8 mouse cellular contexts compared by ENCODE assay signal in genomic region chr11:120729432-120730050, GRCm38 (mm10). TPM values are rescaled to one million over a fixed set of nuclear protein-coding genes. Genes with fewer than 3 reads are reported as not detected.
DNase-seq lines count a peak whose midpoint lies in the region; ATAC-seq and TF ChIP-seq lines count a peak whose summit lies in the region.
"Not testable (repeated sequence)": the region's sequence is repeated elsewhere in the genome, so short reads cannot be mapped to it uniquely, and the experiment has no call there.

No protein-coding gene starts in this region.

- not testable (repeated sequence) for ATAC-seq in forebrain, embryonic 13.5 days
- ATAC-seq in hematopoietic stem cell, adult 5-6 weeks (replicated peaks in 1 of 2; ENCODE audit: insufficient read depth in 1 of 2, low FRiP score in 2 of 2, low TSS enrichment in 1 of 2, low read depth in 1 of 2, poor library complexity in 2 of 2, severe bottlenecking in 2 of 2) = peak; percentile 75 to 79
- ATAC-seq in kidney, embryonic 14.5 days (ENCODE audit: low FRiP score, low TSS enrichment) = peak; percentile 36; the same call in 1 of the 2 replicates
- ATAC-seq in liver, embryonic 14.5 days (ENCODE audit: insufficient read depth) = peak; percentile 24; the same call in 1 of the 2 replicates

- H3K9ac ChIP-seq in forebrain, embryonic 13.5 days; kidney, embryonic 14.5 days (ENCODE audit: low read depth, low read length); liver, embryonic 14.5 days (replicated peaks): not testable (repeated sequence)

- H3K27me3 ChIP-seq in forebrain, embryonic 13.5 days = peaks cover 22% of the 10 kb centered on the region
- not testable (repeated sequence) for H3K27me3 ChIP-seq in kidney, embryonic 14.5 days (ENCODE audit: control insufficient read depth, insufficient read depth, low read length); liver, embryonic 14.5 days (ENCODE audit: control insufficient read depth, insufficient read depth, low read length)
- H3K27me3 ChIP-seq in midbrain, embryonic 10.5 days (ENCODE audit: low read depth, poor library complexity, severe bottlenecking) = peaks cover 51% of the 10 kb centered on the region

- H3K4me3 ChIP-seq in forebrain, embryonic 13.5 days = not testable (repeated sequence)
- H3K4me3 ChIP-seq in kidney, embryonic 14.5 days (ENCODE audit: low read length) = 0 out of 2 replicates have a peak overlapping the region, but pooled peaks have one; percentile 4
- 0 out of 4 replicates have a peak overlapping the region, but pooled peaks of 1 of the 2 experiments have one; percentile 6 for H3K4me3 ChIP-seq in liver, embryonic 14.5 days (ENCODE audit: insufficient read depth in 1 of 2, low read depth in 2 of 2, low read length in 2 of 2)
- peak overlapping the region; percentile 34; the same call in 1 of the 2 replicates for H3K4me3 ChIP-seq in midbrain, embryonic 10.5 days

- H3K36me3 ChIP-seq in forebrain, embryonic 13.5 days (ENCODE audit: poor library complexity, severe bottlenecking); kidney, embryonic 14.5 days (ENCODE audit: control insufficient read depth, insufficient read depth, low read length); liver, embryonic 14.5 days (replicated peaks; ENCODE audit: control insufficient read depth, insufficient read depth, low read depth); midbrain, embryonic 10.5 days: not testable (repeated sequence)

- peaks cover 14% of the 10 kb centered on the region for H3K4me1 ChIP-seq in forebrain, embryonic 13.5 days
- H3K4me1 ChIP-seq in kidney, embryonic 14.5 days (ENCODE audit: control insufficient read depth, insufficient read depth, low read length) = peaks cover 11% of the 10 kb centered on the region; the same call in 1 of the 2 replicates
- H3K4me1 ChIP-seq in liver, embryonic 14.5 days (replicated peaks; ENCODE audit: control insufficient read depth in 2 of 2, insufficient read depth in 2 of 2, low read length in 1 of 2) = not testable (repeated sequence)
- peaks cover 24% of the 10 kb centered on the region for H3K4me1 ChIP-seq in midbrain, embryonic 10.5 days

- DNase-seq in CD4-positive helper T cell, adult 2 months (ENCODE audit: low read depth, low spot score) = peak; percentile 47
- peak; percentile 48 for DNase-seq in c-Kit-positive CD71-positive TER-119-negative erythroid progenitor cells, embryonic 14.5 days (ENCODE audit: low read depth)
- peak in 1 of 3 experiments; percentile 47 for DNase-seq in liver, embryonic 14.5 days (ENCODE audit: low read depth in 3 of 3, low spot score in 3 of 3)
- DNase-seq in midbrain, embryonic 10.5 days (ENCODE audit: low spot score) = peak; percentile 48
- DNase-seq in right cerebral cortex, postnatal 10 days (ENCODE audit: low spot score in 2 of 2) = peak; percentile 32 to 41

- not testable (repeated sequence) for H3K9me3 ChIP-seq in forebrain, embryonic 13.5 days (replicated peaks); kidney, embryonic 14.5 days (ENCODE audit: control insufficient read depth, low read length); liver, embryonic 14.5 days (ENCODE audit: control insufficient read depth, low read length); midbrain, embryonic 10.5 days (replicated peaks)

- peak overlapping the region; percentile 37 for H3K4me2 ChIP-seq in forebrain, embryonic 13.5 days
- H3K4me2 ChIP-seq in kidney, embryonic 14.5 days (replicated peaks; ENCODE audit: low read depth, low read length) = peak overlapping the region; percentile 24
- peak overlapping the region; percentile 43 for H3K4me2 ChIP-seq in liver, embryonic 14.5 days (ENCODE audit: low read depth)

- 1% methylated on average over 17 of the region's 21 CpGs for WGBS in forebrain, embryonic 13.5 days
- WGBS in kidney, embryonic 14.5 days = 2% methylated on average over 17 of the region's 21 CpGs
- WGBS in liver, embryonic 14.5 days (ENCODE audit: insufficient replicate concordance) = 3% methylated on average over 17 of the region's 21 CpGs
- 1% methylated on average over 18 of the region's 21 CpGs for WGBS in midbrain, embryonic 10.5 days

- TF ChIP-seq CTCF in liver, embryonic 14.5 days (IDR thresholded peaks at IDR 0.05; ENCODE audit: low read depth) = not testable (repeated sequence)

- not testable (repeated sequence) for TF ChIP-seq EP300 in liver, embryonic 14.5 days (IDR thresholded peaks at IDR 0.05; ENCODE audit: low read depth)

- H3K27ac ChIP-seq in forebrain, embryonic 13.5 days; kidney, embryonic 14.5 days (ENCODE audit: low read depth, low read length); liver, embryonic 14.5 days: not testable (repeated sequence)
- H3K27ac ChIP-seq in midbrain, embryonic 10.5 days (replicated peaks) = 0 out of 2 replicates have a peak overlapping the region, but pooled peaks have one; percentile 49

RNA-seq across cellular contexts. Expression of gene Cbr2, which starts 2.4 kb away (rescaled TPM):
- polyA plus RNA-seq in forebrain, embryonic 13.5 days (2015; fragmentation: Nextera tagmentation; extraction: Ambion mirVana) = 0.26 TPM in 1 of 2 replicates, not detected in the other
- total RNA-seq in hematopoietic stem cell, adult 5-6 weeks (2017) = not detected in 2 replicates
- polyA plus RNA-seq in kidney, embryonic 14.5 days (2014; fragmentation: Nextera tagmentation; extraction: Ambion mirVana) = 0.47 TPM in 1 of 2 replicates, not detected in the other
- polyA plus RNA-seq in liver, embryonic 14.5 days (2012; rRNA removed) = 0.20 TPM in 1 of 2 replicates, not detected in the other
- not detected in 2 replicates for polyA plus RNA-seq in liver, embryonic 14.5 days (2014; fragmentation: Nextera tagmentation; extraction: Ambion mirVana)
- 0.59 and 1.3 TPM in 2 replicates for polyA plus RNA-seq in midbrain, embryonic 10.5 days (2016; fragmentation: Nextera tagmentation; extraction: Ambion mirVana)

RNA-seq across cellular contexts. Expression of gene Dcxr, which starts 2.5 kb away (rescaled TPM):
- 7.8 and 9.5 TPM in 2 replicates for polyA plus RNA-seq in forebrain, embryonic 13.5 days (2015; fragmentation: Nextera tagmentation; extraction: Ambion mirVana)
- total RNA-seq in hematopoietic stem cell, adult 5-6 weeks (2017) = 12.5 and 21.0 TPM in 2 replicates
- polyA plus RNA-seq in kidney, embryonic 14.5 days (2014; fragmentation: Nextera tagmentation; extraction: Ambion mirVana) = 21.1 and 23.2 TPM in 2 replicates
- 10.4 and 11.3 TPM in 2 replicates for polyA plus RNA-seq in liver, embryonic 14.5 days (2012; rRNA removed)
- 15.1 and 17.0 TPM in 2 replicates for polyA plus RNA-seq in liver, embryonic 14.5 days (2014; fragmentation: Nextera tagmentation; extraction: Ambion mirVana)
- 13.0 and 13.7 TPM in 2 replicates for polyA plus RNA-seq in midbrain, embryonic 10.5 days (2016; fragmentation: Nextera tagmentation; extraction: Ambion mirVana)

RNA-seq across cellular contexts. Expression of gene Rac3, which starts 8.3 kb away (rescaled TPM):
- 83.0 and 105 TPM in 2 replicates for polyA plus RNA-seq in forebrain, embryonic 13.5 days (2015; fragmentation: Nextera tagmentation; extraction: Ambion mirVana)
- total RNA-seq in hematopoietic stem cell, adult 5-6 weeks (2017) = not detected in 2 replicates
- polyA plus RNA-seq in kidney, embryonic 14.5 days (2014; fragmentation: Nextera tagmentation; extraction: Ambion mirVana) = 5.0 and 28.7 TPM in 2 replicates
- polyA plus RNA-seq in liver, embryonic 14.5 days (2012; rRNA removed) = 1.3 and 1.7 TPM in 2 replicates
- 0.13 TPM in 1 of 2 replicates, not detected in the other for polyA plus RNA-seq in liver, embryonic 14.5 days (2014; fragmentation: Nextera tagmentation; extraction: Ambion mirVana)
- polyA plus RNA-seq in midbrain, embryonic 10.5 days (2016; fragmentation: Nextera tagmentation; extraction: Ambion mirVana) = 32.4 and 41.9 TPM in 2 replicates

RNA-seq across cellular contexts. Expression of gene Lrrc45, which starts 15.8 kb away (rescaled TPM):
- 64.5 and 72.9 TPM in 2 replicates for polyA plus RNA-seq in forebrain, embryonic 13.5 days (2015; fragmentation: Nextera tagmentation; extraction: Ambion mirVana)
- total RNA-seq in hematopoietic stem cell, adult 5-6 weeks (2017) = 34.2 and 34.5 TPM in 2 replicates
- polyA plus RNA-seq in kidney, embryonic 14.5 days (2014; fragmentation: Nextera tagmentation; extraction: Ambion mirVana) = 41.9 and 43.1 TPM in 2 replicates
- 6.6 and 9.3 TPM in 2 replicates for polyA plus RNA-seq in liver, embryonic 14.5 days (2012; rRNA removed)
- 6.2 and 8.3 TPM in 2 replicates for polyA plus RNA-seq in liver, embryonic 14.5 days (2014; fragmentation: Nextera tagmentation; extraction: Ambion mirVana)
- 57.0 and 57.7 TPM in 2 replicates for polyA plus RNA-seq in midbrain, embryonic 10.5 days (2016; fragmentation: Nextera tagmentation; extraction: Ambion mirVana)

RNA-seq across cellular contexts. Expression of gene Cenpx, which starts 16.0 kb away (rescaled TPM):
- 127 TPM in 2 replicates for polyA plus RNA-seq in forebrain, embryonic 13.5 days (2015; fragmentation: Nextera tagmentation; extraction: Ambion mirVana)
- 58.2 and 91.7 TPM in 2 replicates for total RNA-seq in hematopoietic stem cell, adult 5-6 weeks (2017)
- 157 and 195 TPM in 2 replicates for polyA plus RNA-seq in kidney, embryonic 14.5 days (2014; fragmentation: Nextera tagmentation; extraction: Ambion mirVana)
- polyA plus RNA-seq in liver, embryonic 14.5 days (2012; rRNA removed) = 64.2 and 78.3 TPM in 2 replicates
- 119 and 128 TPM in 2 replicates for polyA plus RNA-seq in liver, embryonic 14.5 days (2014; fragmentation: Nextera tagmentation; extraction: Ambion mirVana)
- 132 and 133 TPM in 2 replicates for polyA plus RNA-seq in midbrain, embryonic 10.5 days (2016; fragmentation: Nextera tagmentation; extraction: Ambion mirVana)
